Mouse (Mus musculus) right cerebral cortex, postnatal 14 days (tissue): ENCODE results near the gene Guf1.

Experiments
- DNase-seq: peaks from one replicate; pipeline ENCODE4 v3.0.0; 2022

Guf1 gene

DNA sequence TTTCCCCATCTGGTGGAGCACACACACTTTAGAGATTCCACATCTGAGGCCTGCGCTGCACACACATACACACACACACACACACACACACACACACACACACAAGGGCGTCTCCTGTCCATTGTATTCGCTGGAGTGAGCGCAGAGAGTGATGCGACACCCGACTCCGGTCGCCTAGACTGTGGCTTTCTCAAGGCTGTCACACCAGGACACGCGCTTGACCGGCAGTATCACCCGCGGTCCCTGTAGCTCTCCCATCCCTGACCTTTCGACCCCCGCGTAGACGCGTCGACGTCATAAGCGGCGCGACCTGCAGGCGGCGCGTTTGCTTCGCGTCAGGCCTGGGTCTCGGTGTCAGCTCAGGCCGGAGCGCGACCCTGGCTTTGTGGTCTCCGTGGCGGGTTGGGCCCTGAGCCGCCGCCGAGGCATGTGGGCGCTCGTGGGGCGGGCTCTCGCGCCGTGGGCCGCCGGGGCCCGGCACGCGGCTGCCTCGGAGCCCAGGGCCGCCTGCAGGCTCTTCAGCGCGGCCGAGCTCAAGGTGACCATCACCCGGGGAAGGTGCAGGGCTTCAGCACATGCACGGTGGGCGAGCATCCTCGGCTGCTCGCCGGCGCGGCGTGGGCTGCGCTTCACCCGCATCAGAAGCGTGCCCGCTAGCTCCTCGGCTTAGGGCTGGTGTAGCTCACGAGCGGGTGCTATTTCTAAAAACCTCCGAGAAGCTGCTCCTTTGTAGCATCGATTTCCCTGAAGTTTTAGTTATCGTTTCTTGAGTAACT is at the start of gene Guf1:
Gene Guf1, plus strand, starts transcription at position 296 of the 776 bp plus-strand sequence.
- peak; percentile 95 for DNase-seq

GRCm38 (mm10) chr5:69507045-69507444 is 49.7 kb upstream of the Guf1 start:
- no peak for DNase-seq

- DNase-seq, result no peak
Measured at GRCm38 (mm10) chr5:69511631-69512030, 45.1 kb upstream of the Guf1 start.

DNA sequence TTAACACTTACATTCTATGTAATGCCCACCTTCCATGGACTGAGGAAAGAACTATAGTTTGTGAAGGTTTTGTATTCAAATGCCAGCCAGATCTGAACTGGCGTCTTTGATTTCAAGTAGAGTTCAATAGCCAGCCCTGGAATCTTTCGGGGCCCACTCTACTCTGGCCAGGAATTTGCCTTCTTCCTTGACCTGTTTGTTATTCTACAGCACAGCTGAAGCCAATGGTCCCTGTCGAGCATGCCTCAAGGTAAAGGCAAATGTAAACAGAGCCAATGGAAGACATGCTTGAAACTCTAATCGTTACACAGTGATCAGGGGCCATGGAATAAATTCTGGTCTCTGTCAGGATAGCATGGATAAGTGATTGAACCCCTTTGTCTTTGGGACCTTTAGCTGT is 44.5 kb upstream of the Guf1 start:
- DNase-seq, result no peak

DNA sequence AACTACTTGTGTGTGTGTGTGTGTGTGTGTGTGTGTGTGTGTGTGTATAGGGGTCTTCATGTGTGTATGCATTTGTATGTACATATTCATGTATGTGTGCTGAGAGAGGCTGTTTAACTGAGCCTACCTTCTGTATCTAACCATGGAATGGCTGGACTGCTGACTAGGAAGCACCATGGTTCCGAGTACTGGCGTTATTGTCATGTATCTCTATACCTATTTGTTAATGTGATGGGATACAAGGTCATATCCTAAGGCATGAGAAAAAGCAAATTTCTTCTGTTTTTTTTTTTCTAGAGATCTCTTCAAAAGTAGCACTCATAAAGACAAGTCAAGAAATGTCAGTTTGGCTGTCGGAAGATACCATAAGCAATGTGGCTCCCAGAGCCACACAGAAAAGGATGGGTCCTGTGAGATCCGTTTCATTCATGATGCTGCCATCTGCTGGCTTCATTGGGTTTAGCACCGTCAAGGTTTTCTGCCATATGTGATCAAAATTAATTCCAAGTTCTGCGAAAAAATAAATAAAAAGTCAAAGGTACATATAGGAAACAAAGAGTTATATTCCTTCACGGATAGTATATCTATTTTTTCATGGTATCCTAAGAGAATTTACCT is 36.0 kb upstream of the Guf1 start:
- peak; percentile 66 for DNase-seq

DNA sequence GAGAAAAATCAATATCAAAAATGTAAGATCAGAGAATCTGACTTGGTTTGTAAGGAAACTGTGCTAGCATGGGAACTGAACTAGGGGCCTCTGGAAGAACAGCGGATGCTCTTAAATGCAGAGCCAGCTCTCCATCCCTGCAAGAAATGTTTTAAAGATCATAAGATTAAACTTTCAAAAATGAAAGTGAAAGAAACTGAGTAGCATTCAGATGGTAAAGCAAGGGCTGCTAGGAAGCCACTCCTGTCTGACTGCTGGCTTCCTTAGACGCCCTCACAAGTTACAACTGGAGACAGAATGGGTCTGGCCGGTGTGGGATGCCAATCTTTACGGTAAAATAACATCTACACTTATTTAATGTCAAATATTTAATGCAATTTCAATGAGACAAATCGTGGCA is 34.7 kb upstream of the Guf1 start:
- DNase-seq, result no peak

DNA sequence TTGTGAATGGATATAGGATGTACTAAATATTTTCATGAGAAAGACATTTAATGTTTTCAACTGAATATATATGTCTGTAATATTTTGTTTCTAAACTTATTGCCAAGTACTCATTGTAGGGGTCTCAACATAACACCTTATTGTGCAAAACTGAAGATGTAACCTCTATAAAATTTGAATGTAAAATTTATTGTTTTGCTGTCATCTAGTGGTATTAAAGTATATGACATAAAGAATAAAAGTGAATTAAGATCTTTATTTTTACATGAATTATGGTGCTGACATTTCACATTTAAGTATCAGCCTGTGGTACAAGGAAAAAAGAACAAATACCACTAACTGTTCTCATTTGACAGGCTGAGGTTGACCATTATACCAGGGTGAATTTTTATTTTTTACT is 32.8 kb upstream of the Guf1 start:
- DNase-seq, result no peak

GRCm38 (mm10) chr5:69541680-69542079 is 15.0 kb upstream of the Guf1 start:
- no peak for DNase-seq

DNA sequence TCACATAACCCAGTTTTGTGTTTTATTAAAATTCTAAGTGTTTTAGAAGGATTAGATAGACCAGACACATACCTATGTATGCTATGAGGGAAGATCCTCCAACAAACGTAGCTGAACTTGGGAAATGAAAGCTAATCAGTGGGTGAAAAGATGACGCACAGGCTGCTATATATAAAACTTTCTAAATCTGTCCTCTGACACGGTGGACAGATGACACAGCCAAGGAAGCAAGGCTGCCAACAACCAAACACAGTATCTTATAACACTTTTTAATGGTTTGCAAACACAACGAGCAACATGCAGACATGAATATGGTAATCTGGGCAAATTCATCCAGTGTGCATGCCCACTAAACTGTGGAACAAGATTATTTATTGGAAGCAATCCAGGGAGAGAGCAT is 14.2 kb upstream of the Guf1 start, which contains the start of gene Yipf7:
Gene Yipf7, minus strand, starts transcription at position 160 of the 400 bp plus-strand sequence.
- DNase-seq, result no peak

GRCm38 (mm10) chr5:69557404-69557935 is 747 bp downstream of the Guf1 start:
- no peak for DNase-seq

- peak; percentile 86 for DNase-seq
Measured at GRCm38 (mm10) chr5:69591640-69592461, 35.1 kb downstream of the Guf1 start, which contains the start of gene Gnpda2. TSS of gene Gnpda2 (minus strand) at chr5:69592340.

- DNase-seq, result no peak
Measured at GRCm38 (mm10) chr5:69601027-69601426, 44.3 kb downstream of the Guf1 start.

GRCm38 (mm10) chr5:69613209-69613796 is 56.6 kb downstream of the Guf1 start:
- DNase-seq, result no peak

DNA sequence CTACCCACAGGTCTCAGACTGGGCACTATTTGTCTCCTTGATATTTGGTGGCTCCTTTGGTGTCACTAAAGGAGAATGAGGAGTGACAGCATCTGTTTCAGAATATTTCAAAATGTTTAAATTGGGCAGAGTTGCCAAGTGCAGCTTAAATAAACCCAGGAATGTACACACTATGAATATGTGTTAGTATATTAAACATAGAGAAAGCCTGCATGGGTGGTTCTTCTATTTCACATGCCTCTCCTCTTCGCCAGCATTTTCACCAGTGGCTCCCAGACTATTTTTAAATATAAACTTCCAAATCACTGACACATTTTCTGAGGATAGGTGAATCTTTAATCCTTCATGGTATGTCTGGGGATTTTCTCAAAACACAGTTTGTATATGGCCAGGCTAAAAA is 64.2 kb downstream of the Guf1 start:
- no peak for DNase-seq
